Mouse (Mus musculus): Measurements from ENCODE around the gene Prkar1a.

GRCm38 (mm10) chr11:109670026-109670916 lies 21.1 kb downstream of the Prkar1a start:
- TF ChIP-seq CTCF (IDR thresholded peaks at IDR 0.05; ENCODE audit: borderline replicate concordance, control insufficient read depth, extremely low read depth, insufficient read depth, low read length, poor library complexity) (0 out of 2 replicates have a peak, but pooled peaks have one; percentile 17), POLR2A (IDR thresholded peaks at IDR 0.05; ENCODE audit: control insufficient read depth, extremely low read depth, insufficient read depth, low read length, poor library complexity) (no peak)

Data from thymus, adult 2 months (tissue).